13 mouse cellular contexts compared by ENCODE assay signal in genomic region chr3:9549815-9550214, GRCm38 (mm10).
DNase-seq lines count a peak whose midpoint lies in the region; ATAC-seq lines count a peak whose summit lies in the region.
"Had no signal": no experiment of that assay in that cellular context is flagged by ENCODE, and none has a peak within 500 bp of the region (broad histone marks: within the 10 kb centered on the region; RNA-seq: fewer than 3 reads in every experiment).

No protein-coding gene starts in this region.

- peak; percentile 76 for DNase-seq in 416B (ENCODE audit: low read depth)
- DNase-seq in splenic B cell, adult 2 months (ENCODE audit: low read depth, low spot score), result peak; percentile 13
- no peak for DNase-seq in embryo, embryonic 10.5 days (ENCODE audit: low spot score)
- DNase-seq in frontal cortex, adult 2 months (ENCODE audit: extremely low spot score in 1 of 2, low spot score in 1 of 2), result no peak
- DNase-seq in left cerebral cortex, postnatal 14 days (ENCODE audit: low spot score in 2 of 2), result no peak
- DNase-seq: cerebellum, adult 8-10 months; lung, postnatal 10 days; right cerebral cortex, postnatal 25 days had no signal

- 56% methylated on average over 5 of the region's 5 CpGs for WGBS in heart, embryonic 12.5 days
- 66% methylated on average over 5 of the region's 5 CpGs for WGBS in heart, embryonic 11.5 days (ENCODE audit: insufficient replicate concordance)

- intact Hi-C loops in left cerebral cortex, postnatal 14 days (cut with DNase I), result no loop called here

- H3K9ac ChIP-seq in heart, embryonic 12.5 days, result no peak overlapping the region
- H3K9ac ChIP-seq in heart, embryonic 11.5 days (ENCODE audit: low read depth, low read length), result no peak overlapping the region
- H3K9ac ChIP-seq: limb, embryonic 15.5 days had no signal

- H3K4me1 ChIP-seq in heart, embryonic 12.5 days (replicated peaks), result peaks cover 63% of the 10 kb centered on the region
- peaks cover 59% of the 10 kb centered on the region for H3K4me1 ChIP-seq in heart, embryonic 11.5 days (ENCODE audit: control insufficient read depth, insufficient read depth, low read length)

- ATAC-seq in heart, embryonic 12.5 days (ENCODE audit: insufficient number of reproducible peaks, low FRiP score), result peak; percentile 51; the same call in 1 of the 2 replicates
- no peak for ATAC-seq in heart, embryonic 11.5 days (replicated peaks; ENCODE audit: insufficient number of reproducible peaks, low FRiP score, low TSS enrichment)
- ATAC-seq in hematopoietic stem cell, adult 5-6 weeks (replicated peaks in 1 of 2; ENCODE audit: insufficient read depth in 1 of 2, low FRiP score in 2 of 2, low TSS enrichment in 1 of 2, low read depth in 1 of 2, poor library complexity in 2 of 2, severe bottlenecking in 2 of 2), result peak; percentile 74 to 84
- ATAC-seq: intestine, postnatal 0 days had no signal

- no peak overlapping the region for H3K4me2 ChIP-seq in heart, embryonic 12.5 days
- H3K4me2 ChIP-seq in heart, embryonic 11.5 days, result no peak overlapping the region
- H3K4me2 ChIP-seq: limb, embryonic 15.5 days had no signal

- no peak overlapping the region for H3K4me3 ChIP-seq in heart, embryonic 12.5 days
- no peak overlapping the region for H3K4me3 ChIP-seq in heart, embryonic 11.5 days (ENCODE audit: low read depth, low read length)
- H3K4me3 ChIP-seq: limb, embryonic 15.5 days had no signal

- H3K36me3 ChIP-seq in heart, embryonic 12.5 days, result no peaks in the 10 kb centered on the region
- H3K36me3 ChIP-seq in heart, embryonic 11.5 days (ENCODE audit: control insufficient read depth, insufficient read depth, low read length), result no peaks in the 10 kb centered on the region
- H3K36me3 ChIP-seq in splenic B cell, adult 2 months (ENCODE audit: control insufficient read depth, insufficient read depth, low read length, poor library complexity, severe bottlenecking), result no peaks in the 10 kb centered on the region

- H3K9me3 ChIP-seq in heart, embryonic 12.5 days (replicated peaks), result no peaks in the 10 kb centered on the region
- no peaks in the 10 kb centered on the region for H3K9me3 ChIP-seq in heart, embryonic 11.5 days (replicated peaks; ENCODE audit: control insufficient read depth, low read length)
- H3K9me3 ChIP-seq: limb, embryonic 15.5 days had no signal

- no peaks in the 10 kb centered on the region for H3K27me3 ChIP-seq in heart, embryonic 12.5 days (replicated peaks)
- H3K27me3 ChIP-seq in heart, embryonic 11.5 days (ENCODE audit: control insufficient read depth, insufficient read depth, low read length), result no peaks in the 10 kb centered on the region
- H3K27me3 ChIP-seq in splenic B cell, adult 2 months (ENCODE audit: control insufficient read depth, insufficient read depth, low read length, poor library complexity, severe bottlenecking), result no peaks in the 10 kb centered on the region
- H3K27me3 ChIP-seq: limb, embryonic 15.5 days had no signal

- H3K27ac ChIP-seq in heart, embryonic 12.5 days (ENCODE audit: poor library complexity, severe bottlenecking), result no peak overlapping the region
- H3K27ac ChIP-seq in heart, embryonic 11.5 days (ENCODE audit: low read depth, low read length), result no peak overlapping the region
- H3K27ac ChIP-seq: limb, embryonic 15.5 days had no signal

Comparison
In these comparisons a context has a peak if more than half of its experiments do, and no peak if none do; other contexts are left out.
1. DNase-seq: peak in 416B (single experiment) and splenic B cell, adult 2 months (single experiment); none in embryo, embryonic 10.5 days (single experiment), frontal cortex, adult 2 months (0 of 2) and left cerebral cortex, postnatal 14 days (0 of 2).